Mouse (Mus musculus): ENCODE results near the gene Gdpd1. TPM values are rescaled to one million over a fixed set of nuclear protein-coding genes. Genes with fewer than 3 reads are reported as not detected.
"Not testable (repeated sequence)": the region's sequence is repeated elsewhere in the genome, so short reads cannot be mapped to it uniquely, and the experiment has no call there.

Gene Gdpd1
- total RNA-seq, 1 experiment, result 5.0 TPM

DNA sequence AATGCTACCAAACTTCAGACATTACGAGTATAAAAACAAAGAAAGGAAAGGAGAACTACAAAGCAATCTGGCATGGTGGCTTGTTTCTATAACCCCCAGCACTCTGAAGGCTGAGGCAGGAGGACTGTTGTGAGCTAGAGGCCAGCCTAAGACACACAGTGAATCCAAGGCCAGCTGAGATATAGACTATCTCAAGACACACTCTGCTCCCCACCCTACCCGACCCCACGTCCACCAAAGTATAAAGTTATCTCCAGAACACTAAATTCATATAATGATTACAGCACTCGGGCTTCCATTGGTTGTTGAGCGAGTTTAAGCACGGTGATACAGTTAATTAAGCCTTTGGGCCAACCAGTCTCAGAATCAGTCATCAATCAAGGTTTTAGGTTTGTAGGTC lies 17.6 kb downstream of the Gdpd1 start:
- Histone ChIP-seq H3K9ac (ENCODE audit: insufficient read depth, low read depth, low read length, poor library complexity, severe bottlenecking) (no peak overlapping the region), H3K36me3 (ENCODE audit: control insufficient read depth, insufficient read depth, low read length, poor library complexity, severe bottlenecking) (no peaks in the 10 kb centered on the region), H3K27ac (ENCODE audit: insufficient read depth, low read depth, low read length, poor library complexity, severe bottlenecking) (no peak overlapping the region), H3K9me3 (ENCODE audit: control insufficient read depth, insufficient read depth, low read depth, low read length) (no peaks in the 10 kb centered on the region), H3K4me3 (ENCODE audit: insufficient read depth in 1 of 2, low read depth in 1 of 2, low read length in 2 of 2, poor library complexity in 1 of 2, severe bottlenecking in 1 of 2) (no peak overlapping the region), H3K4me1 (ENCODE audit: control insufficient read depth in 2 of 2, insufficient read depth in 2 of 2, low read length in 2 of 2, poor library complexity in 1 of 2) (no peaks in the 10 kb centered on the region)
- TF ChIP-seq ZC3H11A (IDR thresholded peaks at IDR 0.05; ENCODE audit: borderline replicate concordance, low read depth, low read length), result no peak
- no peak for TF ChIP-seq HCFC1 (IDR thresholded peaks at IDR 0.05; ENCODE audit: borderline replicate concordance, insufficient read depth, low read length)
- TF ChIP-seq CHD2 (IDR thresholded peaks at IDR 0.05; ENCODE audit: low read depth, low read length), result no peak
- no peak for TF ChIP-seq ZNF384 (IDR thresholded peaks at IDR 0.05; ENCODE audit: low read depth, low read length)
- no peak for TF ChIP-seq MAFK (IDR thresholded peaks at IDR 0.05; ENCODE audit: insufficient read depth, low read depth, low read length)
- in situ Hi-C loops (cut with MboI; ENCODE audit: low sequenced_read_pairs in 2 of 2, unreplicated experiment in 2 of 2), result no loop called here
- DNase-seq (ENCODE audit: low read depth, low spot score), result no peak

DNA sequence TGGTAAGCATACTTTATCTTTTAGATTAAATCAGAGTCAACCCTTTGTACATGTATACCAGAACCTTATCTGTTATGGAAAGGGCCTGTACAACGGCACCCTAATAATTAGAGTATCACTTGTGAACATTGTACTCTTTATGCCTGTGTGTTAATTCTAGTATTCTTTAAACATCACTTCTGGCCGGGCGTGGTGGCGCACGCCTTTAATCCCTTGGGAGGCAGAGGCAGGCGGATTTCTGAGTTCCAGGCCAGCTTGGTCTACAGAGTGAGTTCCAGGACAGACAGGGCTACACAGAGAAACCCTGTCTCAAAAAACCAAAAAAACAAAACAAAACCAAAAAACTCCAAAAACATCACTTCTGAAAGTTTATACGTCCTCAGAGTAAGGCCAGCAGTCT lies 25.0 kb downstream of the Gdpd1 start:
- H3K9ac ChIP-seq (ENCODE audit: insufficient read depth, low read depth, low read length, poor library complexity, severe bottlenecking); H3K4me1 ChIP-seq (ENCODE audit: control insufficient read depth in 2 of 2, insufficient read depth in 2 of 2, low read length in 2 of 2, poor library complexity in 1 of 2); DNase-seq (ENCODE audit: low read depth, low spot score); in situ Hi-C loops (cut with MboI; ENCODE audit: low sequenced_read_pairs in 2 of 2, unreplicated experiment in 2 of 2); H3K27ac ChIP-seq (ENCODE audit: insufficient read depth, low read depth, low read length, poor library complexity, severe bottlenecking); H3K36me3 ChIP-seq (ENCODE audit: control insufficient read depth, insufficient read depth, low read length, poor library complexity, severe bottlenecking); H3K4me3 ChIP-seq (ENCODE audit: insufficient read depth in 1 of 2, low read depth in 1 of 2, low read length in 2 of 2, poor library complexity in 1 of 2, severe bottlenecking in 1 of 2); H3K9me3 ChIP-seq (ENCODE audit: control insufficient read depth, insufficient read depth, low read depth, low read length): not testable (repeated sequence)

DNA sequence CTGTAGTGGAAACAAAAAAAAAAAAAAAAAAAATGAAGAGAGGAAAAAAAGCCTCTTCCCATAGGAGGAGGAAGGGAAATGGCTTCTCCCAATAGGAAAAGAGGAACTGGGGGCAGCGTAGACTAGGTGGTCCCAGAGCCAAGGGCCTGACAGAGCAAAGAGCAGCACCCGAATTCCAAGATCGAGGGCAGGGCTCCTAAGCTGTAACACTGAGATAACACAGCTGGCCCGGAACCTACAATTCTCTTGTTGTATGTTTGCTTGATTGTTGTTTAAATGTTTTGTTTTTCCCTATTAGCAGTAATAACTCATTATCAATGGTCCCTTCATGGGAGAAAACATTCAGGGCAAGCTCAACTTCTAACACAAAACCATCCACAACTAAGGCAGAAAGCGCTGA lies 26.9 kb downstream of the Gdpd1 start:
- in situ Hi-C loops (cut with MboI; ENCODE audit: low sequenced_read_pairs in 2 of 2, unreplicated experiment in 2 of 2), result no loop called here
- H3K27ac ChIP-seq (ENCODE audit: insufficient read depth, low read depth, low read length, poor library complexity, severe bottlenecking), result no peak overlapping the region
- H3K4me3 ChIP-seq (ENCODE audit: insufficient read depth in 1 of 2, low read depth in 1 of 2, low read length in 2 of 2, poor library complexity in 1 of 2, severe bottlenecking in 1 of 2), result no peak overlapping the region
- DNase-seq (ENCODE audit: low read depth, low spot score), result no peak
- no peaks in the 10 kb centered on the region; a peak in 1 of 4 replicates for H3K4me1 ChIP-seq (ENCODE audit: control insufficient read depth in 2 of 2, insufficient read depth in 2 of 2, low read length in 2 of 2, poor library complexity in 1 of 2)
- H3K36me3 ChIP-seq (ENCODE audit: control insufficient read depth, insufficient read depth, low read length, poor library complexity, severe bottlenecking), result no peaks in the 10 kb centered on the region
- H3K9me3 ChIP-seq (ENCODE audit: control insufficient read depth, insufficient read depth, low read depth, low read length), result no peaks in the 10 kb centered on the region
- H3K9ac ChIP-seq (ENCODE audit: insufficient read depth, low read depth, low read length, poor library complexity, severe bottlenecking), result no peak overlapping the region
- TF ChIP-seq MAFK (IDR thresholded peaks at IDR 0.05; ENCODE audit: insufficient read depth, low read depth, low read length) (no peak), ZNF384 (IDR thresholded peaks at IDR 0.05; ENCODE audit: low read depth, low read length) (no peak), ZC3H11A (IDR thresholded peaks at IDR 0.05; ENCODE audit: borderline replicate concordance, low read depth, low read length) (no peak), CHD2 (IDR thresholded peaks at IDR 0.05; ENCODE audit: low read depth, low read length) (no peak), HCFC1 (IDR thresholded peaks at IDR 0.05; ENCODE audit: borderline replicate concordance, insufficient read depth, low read length) (no peak)

DNA sequence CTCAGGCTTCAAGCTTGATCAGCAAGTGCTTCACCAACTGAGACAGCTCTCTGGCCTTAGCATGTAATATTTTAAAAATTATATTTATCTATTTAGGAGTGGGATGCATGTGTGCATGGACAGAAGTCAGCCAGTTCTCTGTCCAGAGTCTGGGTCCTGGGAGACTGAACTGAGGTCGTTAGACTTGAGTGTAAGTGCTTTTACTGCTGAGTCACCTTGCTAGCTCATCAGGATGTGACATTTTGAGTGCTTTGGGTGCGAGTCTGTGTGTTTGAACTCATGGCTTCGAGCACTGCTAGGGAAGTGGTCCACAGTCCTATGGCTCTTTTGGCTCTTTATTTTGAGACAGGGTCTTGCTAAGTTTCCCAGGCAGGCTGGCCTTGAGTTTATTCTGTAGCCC lies 30.8 kb downstream of the Gdpd1 start:
- in situ Hi-C loops (cut with MboI; ENCODE audit: low sequenced_read_pairs in 2 of 2, unreplicated experiment in 2 of 2), result no loop called here
- TF ChIP-seq CHD2 (IDR thresholded peaks at IDR 0.05; ENCODE audit: low read depth, low read length) (no peak), MAFK (IDR thresholded peaks at IDR 0.05; ENCODE audit: insufficient read depth, low read depth, low read length) (peak; percentile 61)
- Histone ChIP-seq H3K9ac (ENCODE audit: insufficient read depth, low read depth, low read length, poor library complexity, severe bottlenecking) (no peak overlapping the region), H3K4me3 (ENCODE audit: insufficient read depth in 1 of 2, low read depth in 1 of 2, low read length in 2 of 2, poor library complexity in 1 of 2, severe bottlenecking in 1 of 2) (no peak overlapping the region), H3K4me1 (ENCODE audit: control insufficient read depth in 2 of 2, insufficient read depth in 2 of 2, low read length in 2 of 2, poor library complexity in 1 of 2) (no peaks in the 10 kb centered on the region; a peak in 1 of 4 replicates), H3K36me3 (ENCODE audit: control insufficient read depth, insufficient read depth, low read length, poor library complexity, severe bottlenecking) (no peaks in the 10 kb centered on the region), H3K27ac (ENCODE audit: insufficient read depth, low read depth, low read length, poor library complexity, severe bottlenecking) (no peak overlapping the region), H3K9me3 (ENCODE audit: control insufficient read depth, insufficient read depth, low read depth, low read length) (no peaks in the 10 kb centered on the region)
- no peak for DNase-seq (ENCODE audit: low read depth, low spot score)

DNA sequence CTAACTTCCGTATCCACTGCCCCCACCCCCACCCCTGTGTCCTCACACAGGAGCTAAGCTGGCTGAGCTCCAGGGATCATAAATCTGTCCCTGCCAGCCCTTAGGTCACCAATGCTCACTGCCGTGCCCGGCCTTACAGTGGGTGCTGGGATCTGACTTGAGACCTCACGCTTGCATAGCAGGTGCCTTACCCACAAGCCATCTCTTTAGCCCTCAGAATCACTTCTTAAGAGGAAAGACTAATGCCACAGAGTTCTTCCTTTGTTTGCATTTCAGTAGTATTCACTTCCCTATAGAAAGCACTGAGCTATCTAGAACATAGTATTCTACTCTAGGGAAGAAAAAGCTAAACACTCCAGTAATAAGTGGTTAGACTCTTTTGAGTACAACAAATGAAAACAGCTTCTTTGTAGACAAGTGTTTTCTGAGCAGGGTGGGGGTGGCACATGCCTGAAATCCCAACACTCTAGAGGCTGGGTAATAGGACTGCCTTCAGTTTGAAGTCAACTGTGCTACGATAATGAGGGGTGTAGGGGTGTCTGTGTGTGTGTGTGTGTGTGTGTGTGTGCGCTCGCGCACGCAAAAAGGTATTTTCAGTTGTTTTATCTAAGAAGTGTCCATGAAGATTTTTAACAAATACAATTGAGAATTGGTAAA lies 34.4 kb downstream of the Gdpd1 start:
- Histone ChIP-seq H3K9me3 (ENCODE audit: control insufficient read depth, insufficient read depth, low read depth, low read length) (no peaks in the 10 kb centered on the region), H3K36me3 (ENCODE audit: control insufficient read depth, insufficient read depth, low read length, poor library complexity, severe bottlenecking) (no peaks in the 10 kb centered on the region), H3K4me3 (ENCODE audit: insufficient read depth in 1 of 2, low read depth in 1 of 2, low read length in 2 of 2, poor library complexity in 1 of 2, severe bottlenecking in 1 of 2) (no peak overlapping the region), H3K4me1 (ENCODE audit: control insufficient read depth in 2 of 2, insufficient read depth in 2 of 2, low read length in 2 of 2, poor library complexity in 1 of 2) (no peaks in the 10 kb centered on the region; a peak in 1 of 4 replicates), H3K27ac (ENCODE audit: insufficient read depth, low read depth, low read length, poor library complexity, severe bottlenecking) (0 out of 2 replicates have a peak overlapping the region, but pooled peaks have one; percentile 31), H3K9ac (ENCODE audit: insufficient read depth, low read depth, low read length, poor library complexity, severe bottlenecking) (no peak overlapping the region)
- no peak for DNase-seq (ENCODE audit: low read depth, low spot score)
- in situ Hi-C loops (cut with MboI; ENCODE audit: low sequenced_read_pairs in 2 of 2, unreplicated experiment in 2 of 2), result no loop called here
- TF ChIP-seq CHD2 (IDR thresholded peaks at IDR 0.05; ENCODE audit: low read depth, low read length) (no peak), MAFK (IDR thresholded peaks at IDR 0.05; ENCODE audit: insufficient read depth, low read depth, low read length) (no peak), ZNF384 (IDR thresholded peaks at IDR 0.05; ENCODE audit: low read depth, low read length) (no peak), ZC3H11A (IDR thresholded peaks at IDR 0.05; ENCODE audit: borderline replicate concordance, low read depth, low read length) (no peak), HCFC1 (IDR thresholded peaks at IDR 0.05; ENCODE audit: borderline replicate concordance, insufficient read depth, low read length) (no peak)
